Mouse (Mus musculus) stomach, embryonic 16.5 days (tissue): ENCODE measurements around the gene Itgae. TPM values are rescaled to one million over a fixed set of nuclear protein-coding genes. Genes with fewer than 3 reads are reported as not detected.
"Not testable (repeated sequence)": the region's sequence is repeated elsewhere in the genome, so short reads cannot be mapped to it uniquely, and the experiment has no call there.

Source experiments
- ATAC-seq: fragments of 200-750 bp; cut with Nextera tagmentation; 2 replicates; pipeline ENCODE4 v1.8.0; 2017; ENCODE audit warnings: moderate number of reproducible peaks, moderate TSS enrichment; ENCODE audit not compliant: insufficient read depth, low FRiP score
- H3K27ac ChIP-seq: fragments of 300-500 bp; sonication (generic); 2 replicates; pipeline ENCODE4 v1.5.1; 2014; ENCODE audit warnings: low read length
- H3K27me3 ChIP-seq: fragments of 300-500 bp; sonication (generic); 2 replicates; pipeline ENCODE4 v1.6.1; 2014; ENCODE audit warnings: low read length, control low read depth, mixed read lengths; ENCODE audit not compliant: control insufficient read depth, insufficient read depth
- H3K36me3 ChIP-seq: fragments of 300-500 bp; sonication (generic); 2 replicates; pipeline ENCODE4 v1.6.1; 2014; ENCODE audit warnings: low read length; ENCODE audit not compliant: control insufficient read depth, insufficient read depth
- H3K4me1 ChIP-seq: fragments of 300-500 bp; sonication (generic); 2 replicates; pipeline ENCODE4 v1.6.1; 2014; ENCODE audit warnings: low read length, control low read depth, mixed read lengths; ENCODE audit not compliant: control insufficient read depth, insufficient read depth
- H3K4me2 ChIP-seq: fragments of 300-500 bp; sonication (generic); 2 replicates; pipeline ENCODE4 v1.6.1; 2014; ENCODE audit warnings: low read depth, low read length, mixed read lengths
- H3K4me3 ChIP-seq: fragments of 300-500 bp; sonication (generic); replicated peaks from 2 replicates; pipeline ENCODE4 v1.5.1; 2014; ENCODE audit warnings: mild to moderate bottlenecking, low read length
- H3K9ac ChIP-seq: fragments of 300-500 bp; sonication (generic); 2 replicates; pipeline ENCODE4 v1.6.1; 2014; ENCODE audit warnings: low read length
- H3K9me3 ChIP-seq: fragments of 300-500 bp; sonication (generic); replicated peaks from 2 replicates; pipeline ENCODE4 v1.6.1; 2016; ENCODE audit warnings: low read length, control low read depth; ENCODE audit not compliant: control insufficient read depth
- WGBS: fragments of 180-500 bp; shearing (Covaris S2); extraction: QIAGEN DNeasy Blood & Tissue Kit; methylation state at CpG from one replicate; pipeline ENCODE4 v1.1.7; 2014; 5-methylcytosine and 5-hydroxymethylcytosine counted together
- polyA plus RNA-seq: library from polyadenylated mRNA; unstranded; fragments of >200 nt; fragmentation: Nextera tagmentation; extraction: Ambion mirVana; gene quantifications from 2 replicates; pipeline ENCODE4 v1.2.1, GENCODE M21; 2015

The Itgae gene
- polyA plus RNA-seq, 1 experiment from 2014 or later = 0.36 TPM

- Histone ChIP-seq H3K9me3 (no peaks in the 10 kb centered on the region), H3K4me1 (no peaks in the 10 kb centered on the region), H3K36me3 (no peaks in the 10 kb centered on the region), H3K4me3 (no peak overlapping the region), H3K27ac (no peak overlapping the region), H3K9ac (no peak overlapping the region), H3K27me3 (no peaks in the 10 kb centered on the region), H3K4me2 (no peak overlapping the region)
- WGBS = 50% methylated on average over 3 of the region's 3 CpGs
- no peak for ATAC-seq
Observed at GRCm38 (mm10) chr11:73105246-73105645, 14.9 kb downstream of the Itgae start.

GRCm38 (mm10) chr11:73107358-73107757 lies 17.0 kb downstream of the Itgae start:
- 41% methylated on average over 3 of the region's 3 CpGs for WGBS
- not testable (repeated sequence) for H3K9me3 ChIP-seq, H3K27ac ChIP-seq, H3K27me3 ChIP-seq, H3K36me3 ChIP-seq, ATAC-seq, H3K4me3 ChIP-seq, H3K4me2 ChIP-seq, H3K4me1 ChIP-seq, H3K9ac ChIP-seq

- 69% methylated on average over 5 of the region's 5 CpGs for WGBS
- Histone ChIP-seq H3K4me1 (no peaks in the 10 kb centered on the region), H3K9me3 (no peaks in the 10 kb centered on the region), H3K4me3 (no peak overlapping the region), H3K36me3 (no peaks in the 10 kb centered on the region), H3K27me3 (no peaks in the 10 kb centered on the region), H3K9ac (peak overlapping the region; percentile 31; the same call in 1 of the 2 replicates), H3K27ac (no peak overlapping the region), H3K4me2 (no peak overlapping the region)
- no peak for ATAC-seq
Observed at GRCm38 (mm10) chr11:73108195-73108897, 18.0 kb downstream of the Itgae start.

GRCm38 (mm10) chr11:73108898-73109625 lies 18.7 kb downstream of the Itgae start:
- ATAC-seq = no peak
- 67% methylated on average over 14 of the region's 14 CpGs for WGBS
- Histone ChIP-seq H3K4me1 (no peaks in the 10 kb centered on the region), H3K4me3 (no peak overlapping the region), H3K27ac (no peak overlapping the region), H3K36me3 (no peaks in the 10 kb centered on the region), H3K9me3 (no peaks in the 10 kb centered on the region), H3K9ac (0 out of 2 replicates have a peak overlapping the region, but pooled peaks have one; percentile 31), H3K27me3 (no peaks in the 10 kb centered on the region), H3K4me2 (no peak overlapping the region)

- no peak overlapping the region for H3K4me3 ChIP-seq
Observed at GRCm38 (mm10) chr11:73109941-73110340, 19.6 kb downstream of the Itgae start.

GRCm38 (mm10) chr11:73111414-73111813 lies 21.0 kb downstream of the Itgae start:
- Histone ChIP-seq H3K4me1 (no peaks in the 10 kb centered on the region), H3K9ac (no peak overlapping the region), H3K27ac (no peak overlapping the region), H3K4me2 (no peak overlapping the region), H3K27me3 (no peaks in the 10 kb centered on the region), H3K9me3 (no peaks in the 10 kb centered on the region), H3K36me3 (no peaks in the 10 kb centered on the region), H3K4me3 (no peak overlapping the region)
- ATAC-seq = no peak
- 66% methylated on average over 6 of the region's 6 CpGs for WGBS

More at GRCm38 (mm10) chr11:73109941-73110340, 19.6 kb downstream of the Itgae start:
- Histone ChIP-seq H3K9ac (no peak overlapping the region), H3K27me3 (no peaks in the 10 kb centered on the region), H3K27ac (no peak overlapping the region), H3K4me1 (no peaks in the 10 kb centered on the region), H3K4me2 (no peak overlapping the region), H3K36me3 (no peaks in the 10 kb centered on the region), H3K9me3 (no peaks in the 10 kb centered on the region)
- ATAC-seq = no peak
- WGBS = 87% methylated on average over 3 of the region's 3 CpGs

- Histone ChIP-seq H3K4me1 (no peaks in the 10 kb centered on the region), H3K27ac (no peak overlapping the region), H3K36me3 (no peaks in the 10 kb centered on the region), H3K4me2 (no peak overlapping the region), H3K9me3 (no peaks in the 10 kb centered on the region), H3K4me3 (no peak overlapping the region), H3K9ac (no peak overlapping the region), H3K27me3 (no peaks in the 10 kb centered on the region)
- WGBS = 83% methylated on average over 6 of the region's 6 CpGs
- no peak for ATAC-seq
Observed at GRCm38 (mm10) chr11:73126495-73126894, 36.1 kb downstream of the Itgae start.

GRCm38 (mm10) chr11:73131020-73131419 lies 40.6 kb downstream of the Itgae start:
- H3K4me3 ChIP-seq = no peak overlapping the region
- H3K27ac ChIP-seq = no peak overlapping the region
- peaks cover 8% of the 10 kb centered on the region for H3K4me1 ChIP-seq
- H3K9ac ChIP-seq = no peak overlapping the region
- ATAC-seq = no peak
- no peak overlapping the region for H3K4me2 ChIP-seq
- H3K36me3 ChIP-seq = no peaks in the 10 kb centered on the region
- 67% methylated on average over 7 of the region's 7 CpGs for WGBS
- H3K27me3 ChIP-seq = no peaks in the 10 kb centered on the region
- H3K9me3 ChIP-seq = no peaks in the 10 kb centered on the region

- 92% methylated on average over 6 of the region's 6 CpGs for WGBS
- no peak overlapping the region for H3K9ac ChIP-seq
- no peak overlapping the region for H3K4me3 ChIP-seq
- H3K27ac ChIP-seq = no peak overlapping the region
- H3K4me1 ChIP-seq = peaks cover 18% of the 10 kb centered on the region
- no peaks in the 10 kb centered on the region for H3K27me3 ChIP-seq
- no peaks in the 10 kb centered on the region for H3K9me3 ChIP-seq
- no peak for ATAC-seq
- H3K4me2 ChIP-seq = no peak overlapping the region
- no peaks in the 10 kb centered on the region for H3K36me3 ChIP-seq
Observed at GRCm38 (mm10) chr11:73132999-73133398, 42.6 kb downstream of the Itgae start.
